Mouse (Mus musculus): Measurements from ENCODE around the gene 4931417E11Rik.

4931417E11Rik gene

DNA sequence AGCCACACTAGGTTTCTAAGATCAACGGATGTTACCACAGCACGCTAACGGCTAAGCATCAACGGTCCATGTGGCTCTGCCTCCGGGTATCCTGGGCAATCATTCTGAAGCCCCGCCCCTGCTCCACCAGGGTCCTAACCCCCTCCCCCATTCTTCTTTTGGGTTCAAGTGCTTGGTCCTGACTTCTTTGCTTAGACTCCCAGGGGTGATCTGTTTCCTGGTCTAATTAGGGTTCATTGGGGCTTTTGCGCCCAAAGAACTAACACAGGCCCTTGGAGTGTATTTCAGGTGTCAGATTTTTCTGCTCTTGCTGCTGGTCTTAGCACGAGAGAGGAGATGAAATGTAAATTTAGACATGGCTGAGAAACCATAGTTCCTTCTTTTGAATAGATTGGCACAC is at the start of gene 4931417E11Rik:
4931417E11Rik (minus strand) TSS at position 101 of the 400 bp plus-strand sequence.
- DNase-seq (ENCODE audit: low read depth), result no peak

DNA sequence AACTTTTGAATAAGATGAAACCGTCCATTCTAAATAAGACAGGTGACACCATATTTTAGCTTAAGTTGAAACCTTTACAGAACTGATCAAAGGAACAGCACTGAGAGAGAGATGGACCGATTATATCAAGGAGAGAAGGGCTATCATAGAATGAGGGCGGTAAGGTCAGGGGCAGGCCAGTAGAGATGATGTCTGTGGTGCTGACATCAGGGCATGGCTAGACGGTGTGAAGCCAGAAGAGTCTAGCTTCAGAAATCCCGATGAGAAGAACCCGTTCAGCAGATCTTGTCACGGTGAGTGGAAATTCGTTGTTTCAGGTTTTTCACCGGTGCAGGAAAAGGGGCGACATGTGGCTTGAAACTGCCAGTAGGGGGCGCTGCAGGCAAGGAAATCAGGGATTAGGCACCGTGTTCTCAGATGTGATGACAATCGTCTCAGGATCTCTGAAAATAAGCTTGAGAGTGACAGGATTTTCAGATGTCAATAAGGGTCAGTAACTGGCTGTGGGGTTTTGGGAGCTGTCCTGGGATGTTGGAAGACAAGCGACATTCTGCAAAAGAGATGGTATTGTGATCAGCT is 48.4 kb upstream of the 4931417E11Rik start:
- DNase-seq (ENCODE audit: low read depth), result no peak

DNA sequence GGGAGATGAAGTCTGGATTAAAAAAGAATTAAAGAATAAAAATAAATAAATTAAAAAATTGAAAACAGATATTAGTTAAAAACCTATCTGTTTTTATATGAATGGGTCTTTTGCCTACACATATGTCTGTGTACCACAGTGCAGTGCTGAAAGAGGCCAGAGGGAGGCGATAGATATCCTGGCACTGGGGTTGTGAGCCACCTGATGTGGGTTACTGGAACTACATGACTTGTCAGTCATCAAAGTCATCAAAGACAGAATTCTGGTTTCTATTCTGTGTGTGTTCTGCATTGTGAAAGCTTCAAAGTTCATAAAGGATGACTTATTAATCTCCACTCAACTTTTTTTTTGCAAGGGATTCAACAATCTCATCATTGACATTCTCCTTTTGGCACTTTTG is 43.4 kb upstream of the 4931417E11Rik start:
- DNase-seq (ENCODE audit: low read depth), result no peak

DNA sequence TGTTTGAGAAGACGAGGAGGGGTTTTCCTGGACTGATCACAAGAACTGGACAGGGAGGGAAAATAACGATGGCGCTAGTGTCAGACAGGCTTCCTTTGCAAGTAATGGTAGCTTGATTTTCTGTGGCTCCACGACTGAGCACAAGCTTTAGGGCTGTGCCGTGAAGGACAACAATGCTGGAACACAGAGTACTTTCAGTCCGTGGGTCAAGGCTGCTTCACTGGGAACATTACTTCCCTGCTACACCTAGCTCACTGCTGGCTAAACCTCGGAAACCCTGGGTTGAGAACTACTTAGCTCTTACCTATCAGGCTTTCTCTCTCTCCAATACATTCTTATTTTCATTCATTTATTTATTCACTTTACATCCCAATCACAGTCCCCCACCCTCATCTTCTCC is 30.2 kb upstream of the 4931417E11Rik start:
- no peak for DNase-seq (ENCODE audit: low read depth)

DNA sequence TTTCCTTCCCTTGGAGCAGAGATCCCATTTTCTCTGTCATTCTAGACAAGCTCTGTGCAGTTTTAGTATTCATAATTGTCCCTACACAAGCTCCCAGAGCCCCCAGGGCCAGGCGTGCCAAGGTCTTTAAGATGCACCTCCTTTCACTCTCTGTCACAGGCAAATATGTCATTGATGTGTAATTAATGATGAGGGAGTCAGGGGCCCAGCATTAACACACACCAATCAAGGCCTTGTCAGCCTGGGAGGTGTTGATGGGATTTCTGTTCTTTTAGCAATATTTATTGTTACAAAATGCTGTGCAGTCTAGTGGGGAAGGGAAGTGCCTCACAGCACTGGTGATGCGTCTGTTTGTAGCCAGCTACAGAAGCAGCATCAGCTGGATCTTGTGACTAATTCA is 27.9 kb upstream of the 4931417E11Rik start:
- no peak for DNase-seq (ENCODE audit: low read depth)

DNA sequence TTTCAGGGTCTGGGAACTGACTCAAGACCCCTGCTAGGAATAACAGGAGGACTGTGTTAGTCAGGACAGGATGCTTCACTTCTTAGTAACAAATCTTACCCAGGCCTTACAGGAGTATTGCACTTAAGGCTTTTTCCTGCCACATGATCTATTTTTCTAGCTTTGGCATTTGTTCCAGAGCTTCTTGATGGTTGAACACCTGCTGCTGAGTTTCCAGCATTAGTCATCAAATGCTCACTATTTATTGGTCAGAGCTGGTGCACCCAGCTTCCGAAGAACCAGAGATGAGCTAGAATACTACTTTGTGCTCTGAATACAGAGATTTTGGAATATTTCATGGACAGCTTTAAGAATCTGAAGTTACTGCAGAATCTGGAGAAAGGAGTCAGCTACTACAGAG is 21.1 kb upstream of the 4931417E11Rik start:
- no peak for DNase-seq (ENCODE audit: low read depth)

DNA sequence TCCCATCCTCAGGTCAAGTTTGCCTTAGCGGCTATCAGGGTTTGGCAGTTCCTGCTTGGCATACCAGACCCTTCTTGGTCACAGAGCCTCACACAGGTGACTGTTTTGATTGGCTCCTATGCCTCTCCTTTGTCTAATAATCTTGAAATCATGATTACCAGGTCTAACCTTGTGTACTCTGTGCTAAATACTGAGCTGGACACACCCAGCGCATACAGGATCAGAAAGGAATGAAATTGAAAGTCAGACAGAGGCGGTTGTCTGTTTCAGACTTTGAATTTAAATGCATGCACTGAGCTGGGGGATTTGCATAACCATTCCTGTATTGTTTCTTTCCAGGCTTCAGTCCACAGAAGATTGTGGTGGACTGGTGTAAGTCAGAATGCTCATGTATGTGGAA is 16.1 kb upstream of the 4931417E11Rik start:
- no peak for DNase-seq (ENCODE audit: low read depth)

DNA sequence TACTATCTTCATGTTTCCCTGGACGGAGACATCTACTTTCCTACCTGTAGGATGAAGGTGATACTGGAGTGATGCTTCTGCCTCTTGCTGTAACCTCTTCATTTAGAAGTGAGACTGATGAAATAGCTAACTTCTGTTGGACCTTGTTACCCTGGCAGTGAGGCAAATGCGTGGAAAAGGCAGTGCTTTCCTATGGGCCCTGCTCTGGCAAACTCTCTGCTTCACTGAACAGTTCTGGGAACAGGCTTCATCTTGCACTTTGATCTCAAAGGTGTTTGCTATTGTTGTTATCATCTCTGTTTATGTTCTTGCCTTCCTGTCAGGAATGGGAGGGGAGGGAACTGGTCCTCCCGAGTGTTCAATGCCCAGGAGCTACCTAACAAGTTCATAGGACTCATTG is 3.4 kb downstream of the 4931417E11Rik start:
- DNase-seq (ENCODE audit: low read depth), result no peak

DNA sequence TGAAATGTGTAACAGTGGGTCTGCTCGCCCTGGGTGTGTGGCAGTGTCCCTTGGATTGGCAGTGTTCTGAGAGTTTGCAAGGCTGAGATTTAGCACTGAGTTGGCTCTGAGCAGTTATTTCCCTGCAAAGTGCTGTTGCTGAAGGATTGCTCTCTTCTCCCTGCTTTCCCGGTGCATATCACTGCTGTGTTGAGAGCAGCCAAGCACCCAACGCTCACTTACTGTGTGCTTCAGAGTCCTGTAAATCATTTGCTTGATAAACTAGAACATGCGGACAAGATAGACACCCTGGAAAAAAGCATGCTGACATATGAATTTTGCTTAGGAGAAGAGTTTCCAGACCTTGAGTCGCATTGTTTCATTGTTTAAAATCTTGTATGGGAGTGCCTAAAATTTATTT is 6.9 kb downstream of the 4931417E11Rik start:
- no peak for DNase-seq (ENCODE audit: low read depth)

DNA sequence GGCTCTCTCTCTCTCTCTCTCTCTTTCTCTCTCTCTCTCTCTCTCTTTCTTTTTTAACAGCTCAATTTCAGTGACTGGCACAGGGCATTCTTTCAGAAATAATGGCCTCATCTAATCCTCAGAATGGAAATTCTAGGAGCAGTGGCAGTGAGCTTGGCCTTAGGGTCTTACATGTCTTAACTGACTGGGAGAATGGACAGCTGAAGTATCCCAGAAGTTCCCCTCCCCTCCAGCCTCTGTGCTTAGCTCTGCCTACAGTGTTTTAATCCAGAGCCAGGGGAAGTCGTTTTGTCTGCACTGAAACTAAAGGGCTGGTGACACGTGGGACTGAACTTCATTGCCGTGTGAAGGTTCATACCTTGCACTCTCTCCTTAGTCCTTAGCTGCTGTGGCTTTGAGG is 35.6 kb downstream of the 4931417E11Rik start:
- no peak for DNase-seq (ENCODE audit: low read depth)

DNA sequence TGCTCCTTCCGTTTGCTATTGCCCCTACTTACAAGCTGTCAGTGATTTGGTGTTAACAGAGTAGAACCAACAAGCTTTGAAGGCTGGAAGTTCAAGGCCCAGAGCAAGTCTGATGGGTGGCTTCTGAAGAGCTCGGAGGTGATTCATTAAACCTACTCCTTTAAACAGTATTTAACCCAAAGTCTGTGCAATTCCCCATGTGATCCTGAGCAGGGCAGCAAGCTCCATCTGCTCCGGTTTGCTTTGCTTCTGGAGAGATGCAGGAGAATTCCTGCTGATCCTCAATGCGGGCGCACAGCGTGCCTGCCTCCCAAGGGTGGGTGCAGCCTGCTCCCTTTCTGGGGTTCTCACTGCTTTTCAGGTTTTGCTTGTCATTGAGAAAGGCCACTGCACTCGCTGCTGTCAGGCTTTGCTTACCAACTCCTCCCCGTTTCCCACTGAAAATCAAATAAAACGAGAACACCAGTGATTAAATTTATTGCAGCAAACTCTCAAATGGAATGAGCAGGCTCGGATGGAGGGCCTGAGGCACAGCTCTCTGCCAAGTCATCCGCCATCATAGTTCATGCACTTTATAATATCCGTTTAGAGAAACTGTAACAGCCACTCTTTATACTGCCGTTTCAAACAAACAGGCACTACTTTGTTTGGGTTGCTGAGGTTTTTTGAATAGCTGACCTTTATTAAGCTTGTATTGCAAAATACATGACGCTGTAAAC is 40.7 kb downstream of the 4931417E11Rik start:
- DNase-seq (ENCODE audit: low read depth), result no peak

DNA sequence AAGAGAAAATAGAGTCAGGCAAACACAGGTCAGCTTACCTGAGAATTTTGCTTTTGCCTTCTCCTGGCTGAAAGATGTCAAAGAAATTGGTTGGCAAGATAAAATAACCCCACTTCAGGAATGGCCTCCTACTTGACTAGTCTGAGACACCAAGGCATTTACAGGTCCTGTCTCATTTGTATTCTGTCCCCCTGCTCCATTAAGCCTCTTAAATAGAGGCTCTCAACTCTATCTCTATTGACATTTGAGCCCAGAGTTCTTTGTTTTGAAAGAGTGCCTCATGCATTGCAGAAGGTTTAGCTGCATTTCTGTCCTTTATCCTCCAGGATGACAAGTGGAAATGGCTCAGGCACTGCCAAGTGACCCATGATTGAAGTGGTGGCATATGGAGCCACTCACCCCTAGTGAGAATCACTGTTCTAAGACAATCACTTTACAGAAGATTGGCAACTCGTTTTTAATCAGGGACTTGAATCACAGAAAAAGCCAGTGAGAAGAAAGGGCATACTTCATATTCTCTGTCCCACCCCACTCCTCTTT is 42.1 kb downstream of the 4931417E11Rik start:
- no peak for DNase-seq (ENCODE audit: low read depth)

All from c-Kit-positive CD71-negative TER-119-negative erythroid progenitor cells, embryonic 14.5 days (primary cell).